Mouse (Mus musculus) hindbrain, embryonic 12.5 days (tissue): ENCODE data around the gene Cryaa. TPM values are rescaled to one million over a fixed set of nuclear protein-coding genes. Genes with fewer than 3 reads are reported as not detected.

Source experiments
- ATAC-seq: fragments of 200-750 bp; cut with Nextera tagmentation; 2 replicates; pipeline ENCODE4 v1.8.0; 2017; ENCODE audit warnings: moderate TSS enrichment; ENCODE audit not compliant: low FRiP score
- H3K27ac ChIP-seq: fragments of 300-500 bp; sonication (generic); 2 replicates; pipeline ENCODE4 v1.5.1; 2016; ENCODE audit warnings: mild to moderate bottlenecking
- H3K27me3 ChIP-seq: fragments of 300-500 bp; sonication (generic); 2 replicates; pipeline ENCODE4 v1.6.1; 2016; ENCODE audit warnings: mild to moderate bottlenecking
- H3K36me3 ChIP-seq: fragments of 300-500 bp; sonication (generic); 2 replicates; pipeline ENCODE4 v1.6.1; 2016; ENCODE audit warnings: mild to moderate bottlenecking
- H3K4me1 ChIP-seq: fragments of 300-500 bp; sonication (generic); 2 replicates; pipeline ENCODE4 v1.6.1; 2016
- H3K4me2 ChIP-seq: fragments of 300-500 bp; sonication (generic); replicated peaks from 2 replicates; pipeline ENCODE4 v1.6.1; 2016; ENCODE audit warnings: mild to moderate bottlenecking
- H3K4me3 ChIP-seq: fragments of 300-500 bp; sonication (generic); 2 replicates; pipeline ENCODE4 v1.5.1; 2016; ENCODE audit warnings: mild to moderate bottlenecking
- H3K9ac ChIP-seq: fragments of 300-500 bp; sonication (generic); 2 replicates; pipeline ENCODE4 v1.6.1; 2016; ENCODE audit warnings: mild to moderate bottlenecking, moderate library complexity
- H3K9me3 ChIP-seq: fragments of 300-500 bp; sonication (generic); replicated peaks from 2 replicates; pipeline ENCODE4 v1.6.1; 2016; ENCODE audit warnings: mild to moderate bottlenecking
- WGBS: fragments of 180-500 bp; shearing (Covaris S2); methylation state at CpG from one replicate; pipeline ENCODE4 v1.1.7; 2016; 5-methylcytosine and 5-hydroxymethylcytosine counted together
- polyA plus RNA-seq: library from polyadenylated mRNA; unstranded; fragments of >200 nt; fragmentation: Nextera tagmentation; extraction: Ambion mirVana; gene quantifications from 2 replicates; pipeline ENCODE4 v1.2.1, GENCODE M21; 2016

Gene Cryaa
- polyA plus RNA-seq, 1 experiment from 2014 or later = not detected

- Histone ChIP-seq H3K4me3 (no peak overlapping the region), H3K27ac (no peak overlapping the region), H3K36me3 (no peaks in the 10 kb centered on the region), H3K27me3 (no peaks in the 10 kb centered on the region), H3K9me3 (no peaks in the 10 kb centered on the region), H3K4me2 (no peak overlapping the region), H3K9ac (no peak overlapping the region), H3K4me1 (peaks cover 9% of the 10 kb centered on the region)
- WGBS = 81% methylated on average over 8 of the region's 9 CpGs
- no peak for ATAC-seq
Measured at GRCm38 (mm10) chr17:31668306-31668705, 9.3 kb upstream of the Cryaa start.

- Histone ChIP-seq H3K4me1 (peaks cover 9% of the 10 kb centered on the region), H3K36me3 (no peaks in the 10 kb centered on the region), H3K4me3 (no peak overlapping the region), H3K27me3 (no peaks in the 10 kb centered on the region), H3K9me3 (no peaks in the 10 kb centered on the region), H3K9ac (no peak overlapping the region), H3K27ac (no peak overlapping the region; the same call in 1 of the 2 replicates), H3K4me2 (no peak overlapping the region)
- no peak for ATAC-seq
- 8% methylated on average over 11 of the region's 11 CpGs for WGBS
Measured at GRCm38 (mm10) chr17:31670163-31670562, 7.4 kb upstream of the Cryaa start.

- Histone ChIP-seq H3K4me2 (no peak overlapping the region), H3K27me3 (no peaks in the 10 kb centered on the region), H3K4me3 (no peak overlapping the region), H3K9me3 (no peaks in the 10 kb centered on the region), H3K27ac (no peak overlapping the region), H3K4me1 (peaks cover 9% of the 10 kb centered on the region), H3K36me3 (no peaks in the 10 kb centered on the region), H3K9ac (no peak overlapping the region)
- 64% methylated on average over 8 of the region's 8 CpGs for WGBS
- ATAC-seq = no peak
Measured at GRCm38 (mm10) chr17:31671698-31672097, 5.9 kb upstream of the Cryaa start.

- ATAC-seq = no peak
- no peaks in the 10 kb centered on the region for H3K9me3 ChIP-seq
- no peaks in the 10 kb centered on the region for H3K27me3 ChIP-seq
- H3K36me3 ChIP-seq = no peaks in the 10 kb centered on the region
- H3K4me2 ChIP-seq = no peak overlapping the region
- WGBS = 87% methylated on average over 12 of the region's 12 CpGs
- H3K9ac ChIP-seq = no peak overlapping the region
- peaks cover 9% of the 10 kb centered on the region for H3K4me1 ChIP-seq
- no peak overlapping the region for H3K27ac ChIP-seq
- H3K4me3 ChIP-seq = no peak overlapping the region
Measured at GRCm38 (mm10) chr17:31672279-31672678, 5.3 kb upstream of the Cryaa start.

- H3K4me2 ChIP-seq = no peak overlapping the region
- no peak overlapping the region for H3K9ac ChIP-seq
- H3K36me3 ChIP-seq = no peaks in the 10 kb centered on the region
- no peaks in the 10 kb centered on the region for H3K27me3 ChIP-seq
- ATAC-seq = no peak
- whole genome bisulfite sequencing = 86% methylated on average over 1 of the region's 1 CpGs
- H3K27ac ChIP-seq = no peak overlapping the region
- no peaks in the 10 kb centered on the region for H3K9me3 ChIP-seq
- H3K4me3 ChIP-seq = no peak overlapping the region
- peaks cover 9% of the 10 kb centered on the region for H3K4me1 ChIP-seq
Measured at GRCm38 (mm10) chr17:31674426-31674825, 3.2 kb upstream of the Cryaa start.

- Histone ChIP-seq H3K4me3 (no peak overlapping the region), H3K4me2 (no peak overlapping the region), H3K36me3 (no peaks in the 10 kb centered on the region), H3K4me1 (no peaks in the 10 kb centered on the region), H3K27ac (no peak overlapping the region), H3K27me3 (0 out of 2 replicates have a peak, but pooled peaks cover 4% of the 10 kb centered on the region), H3K9me3 (no peaks in the 10 kb centered on the region), H3K9ac (no peak overlapping the region)
- 78% methylated on average over 2 of the region's 2 CpGs for WGBS
- no peak for ATAC-seq
Measured at GRCm38 (mm10) chr17:31680450-31680849, 2.8 kb downstream of the Cryaa start.

- 16% methylated on average over 17 of the region's 17 CpGs for WGBS
- ATAC-seq = peak; percentile 66; the same call in 1 of the 2 replicates
- peaks cover 9% of the 10 kb centered on the region; the same call in 1 of the 2 replicates for H3K4me1 ChIP-seq
- H3K4me2 ChIP-seq = no peak overlapping the region
- H3K9me3 ChIP-seq = no peaks in the 10 kb centered on the region
- no peak overlapping the region for H3K4me3 ChIP-seq
- 0 out of 2 replicates have a peak, but pooled peaks cover 4% of the 10 kb centered on the region for H3K27me3 ChIP-seq
- H3K9ac ChIP-seq = no peak overlapping the region
- 0 out of 2 replicates have a peak overlapping the region, but pooled peaks have one; percentile 24 for H3K27ac ChIP-seq
- no peaks in the 10 kb centered on the region for H3K36me3 ChIP-seq
Measured at GRCm38 (mm10) chr17:31685514-31686224, 8.1 kb downstream of the Cryaa start.

- no peak overlapping the region for H3K4me2 ChIP-seq
- H3K4me1 ChIP-seq = peaks cover 9% of the 10 kb centered on the region; the same call in 1 of the 2 replicates
- no peak overlapping the region for H3K4me3 ChIP-seq
- no peaks in the 10 kb centered on the region for H3K9me3 ChIP-seq
- H3K36me3 ChIP-seq = no peaks in the 10 kb centered on the region
- 0 out of 2 replicates have a peak, but pooled peaks cover 4% of the 10 kb centered on the region for H3K27me3 ChIP-seq
- 0 out of 2 replicates have a peak, but pooled peaks have one; percentile 5 for ATAC-seq
- H3K9ac ChIP-seq = no peak overlapping the region
- H3K27ac ChIP-seq = 0 out of 2 replicates have a peak overlapping the region, but pooled peaks have one; percentile 24
- WGBS = 39% methylated on average over 3 of the region's 3 CpGs
Measured at GRCm38 (mm10) chr17:31686225-31686564, 8.6 kb downstream of the Cryaa start.

GRCm38 (mm10) chr17:31688112-31688511 lies 10.5 kb downstream of the Cryaa start:
- Histone ChIP-seq H3K4me1 (peaks cover 14% of the 10 kb centered on the region), H3K27me3 (0 out of 2 replicates have a peak, but pooled peaks cover 7% of the 10 kb centered on the region), H3K9ac (no peak overlapping the region), H3K27ac (no peak overlapping the region), H3K36me3 (no peaks in the 10 kb centered on the region), H3K4me2 (no peak overlapping the region), H3K9me3 (no peaks in the 10 kb centered on the region), H3K4me3 (no peak overlapping the region)
- 74% methylated on average over 9 of the region's 9 CpGs for WGBS
- ATAC-seq = no peak

- no peak overlapping the region for H3K9ac ChIP-seq
Measured at GRCm38 (mm10) chr17:31689606-31690005, 12.0 kb downstream of the Cryaa start.

GRCm38 (mm10) chr17:31692918-31693317 lies 15.3 kb downstream of the Cryaa start:
- Histone ChIP-seq H3K27ac (no peak overlapping the region), H3K27me3 (0 out of 2 replicates have a peak, but pooled peaks cover 3% of the 10 kb centered on the region), H3K9me3 (no peaks in the 10 kb centered on the region), H3K4me1 (peaks cover 11% of the 10 kb centered on the region), H3K4me3 (no peak overlapping the region), H3K9ac (no peak overlapping the region), H3K36me3 (no peaks in the 10 kb centered on the region), H3K4me2 (peak overlapping the region; percentile 45)
- 40% methylated on average over 5 of the region's 5 CpGs for WGBS
- no peak for ATAC-seq

More at GRCm38 (mm10) chr17:31689606-31690005, 12.0 kb downstream of the Cryaa start:
- Histone ChIP-seq H3K9me3 (no peaks in the 10 kb centered on the region), H3K4me2 (no peak overlapping the region), H3K4me1 (peaks cover 20% of the 10 kb centered on the region), H3K4me3 (no peak overlapping the region), H3K27ac (no peak overlapping the region), H3K27me3 (0 out of 2 replicates have a peak, but pooled peaks cover 3% of the 10 kb centered on the region), H3K36me3 (no peaks in the 10 kb centered on the region)
- WGBS = 65% methylated on average over 1 of the region's 1 CpGs
- no peak for ATAC-seq

GRCm38 (mm10) chr17:31693330-31694022 lies 15.9 kb downstream of the Cryaa start:
- WGBS = 7% methylated on average over 18 of the region's 20 CpGs
- peak; percentile 75 for ATAC-seq
- Histone ChIP-seq H3K27ac (no peak overlapping the region), H3K4me1 (peaks cover 16% of the 10 kb centered on the region), H3K9me3 (no peaks in the 10 kb centered on the region), H3K36me3 (no peaks in the 10 kb centered on the region), H3K4me2 (peak overlapping the region; percentile 45), H3K9ac (no peak overlapping the region), H3K27me3 (0 out of 2 replicates have a peak, but pooled peaks cover 3% of the 10 kb centered on the region), H3K4me3 (no peak overlapping the region)
